Mouse (Mus musculus) T-helper 17 cell (primary cell): Measurements from ENCODE around the gene Clpb.

Source experiments
- in situ Hi-C, 2 experiments: fragments of 300-600 bp; cut with MboI, MseI; formaldehyde crosslinking; loops; 1 replicate in 1 of 2; 2 replicates in 1 of 2; pipeline ENCODE4 v1.15.1; 2025; ENCODE audit warnings: high pct_unique_total_duplicates in 2 of 2

The Clpb gene

GRCm38 (mm10) chr7:101777053-101777452 lies 113.6 kb downstream of the Clpb start:
- in situ Hi-C loops = no loop called here

GRCm38 (mm10) chr7:101817861-101818401 lies 154.5 kb downstream of the Clpb start, which contains the start of gene Phox2a:
Gene Phox2a, plus strand, starts transcription at chr7:101818313.
- in situ Hi-C loops = loop anchor here in 1 of 2 experiments (10.0 kb wide), 1 partner anchor 1783 kb away; no protein-coding TSS in a partner anchor

- in situ Hi-C loops = loop anchor here in 1 of 2 experiments (5.0 kb wide), 1 partner anchor 138 kb away; no protein-coding TSS in a partner anchor
Measured at GRCm38 (mm10) chr7:101820295-101821030, 157.0 kb downstream of the Clpb start.

GRCm38 (mm10) chr7:101821571-101822501 lies 158.4 kb downstream of the Clpb start:
- in situ Hi-C loops = loop anchor here in 1 of 2 experiments (5.0 kb wide), 1 partner anchor 140 kb away; no protein-coding TSS in a partner anchor

GRCm38 (mm10) chr7:101822836-101823757 lies 159.7 kb downstream of the Clpb start:
- in situ Hi-C loops = loop anchor here in 1 of 2 experiments (5.0 kb wide), 1 partner anchor 141 kb away; no protein-coding TSS in a partner anchor

- in situ Hi-C loops = loop anchor here in 1 of 2 experiments (5.0 kb wide), 1 partner anchor 142 kb away; no protein-coding TSS in a partner anchor
Measured at GRCm38 (mm10) chr7:101823758-101824630, 160.6 kb downstream of the Clpb start.

- in situ Hi-C loops = loop anchor here (10.0 to 25.0 kb wide), 2 partner anchors 168 to 954 kb away; partner anchors contain the start of gene Clpb (in 1 of the 2)
Measured at GRCm38 (mm10) chr7:101830373-101830772, 166.9 kb downstream of the Clpb start.

GRCm38 (mm10) chr7:101831437-101831836 lies 168.0 kb downstream of the Clpb start:
- in situ Hi-C loops = loop anchor here (10.0 to 25.0 kb wide), 2 partner anchors 169 to 953 kb away; partner anchors contain the start of gene Clpb (in 1 of the 2)

GRCm38 (mm10) chr7:101832372-101832771 lies 168.9 kb downstream of the Clpb start:
- in situ Hi-C loops = loop anchor here (10.0 to 25.0 kb wide), 2 partner anchors 170 to 952 kb away; partner anchors contain the start of gene Clpb (in 1 of the 2)

GRCm38 (mm10) chr7:101833352-101833751 lies 169.9 kb downstream of the Clpb start:
- in situ Hi-C loops = loop anchor here (10.0 to 25.0 kb wide), 2 partner anchors 171 to 951 kb away; partner anchors contain the start of gene Clpb (in 1 of the 2)

- in situ Hi-C loops = loop anchor here (10.0 to 25.0 kb wide), 2 partner anchors 172 to 951 kb away; partner anchors contain the start of gene Clpb (in 1 of the 2)
Measured at GRCm38 (mm10) chr7:101833916-101834584, 170.6 kb downstream of the Clpb start.

GRCm38 (mm10) chr7:101834903-101835302 lies 171.5 kb downstream of the Clpb start:
- in situ Hi-C loops = loop anchor here (10.0 to 25.0 kb wide), 2 partner anchors 173 to 950 kb away; partner anchors contain the start of gene Clpb (in 1 of the 2)

GRCm38 (mm10) chr7:101835457-101836109 lies 172.2 kb downstream of the Clpb start:
- in situ Hi-C loops = loop anchor here (10.0 to 25.0 kb wide), 2 partner anchors 173 to 949 kb away; partner anchors contain the start of gene Clpb (in 1 of the 2)

GRCm38 (mm10) chr7:101836271-101837153 lies 173.1 kb downstream of the Clpb start:
- in situ Hi-C loops = loop anchor here (10.0 to 25.0 kb wide), 2 partner anchors 174 to 948 kb away; partner anchors contain the start of gene Clpb (in 1 of the 2)

GRCm38 (mm10) chr7:101837154-101837605 lies 173.7 kb downstream of the Clpb start:
- in situ Hi-C loops = loop anchor here (10.0 to 25.0 kb wide), 2 partner anchors 175 to 948 kb away; partner anchors contain the start of gene Clpb (in 1 of the 2)
